Mouse (Mus musculus) heart, postnatal 0 days (tissue): ENCODE results near the gene Tcp1. TPM values are rescaled to one million over a fixed set of nuclear protein-coding genes. Genes with fewer than 3 reads are reported as not detected.
"Not testable (repeated sequence)": the region's sequence is repeated elsewhere in the genome, so short reads cannot be mapped to it uniquely, and the experiment has no call there.

ENCODE experiments used
- ATAC-seq: fragments of 200-750 bp; cut with Nextera tagmentation; 2 replicates; pipeline ENCODE4 v1.8.0; 2017; ENCODE audit warnings: low read depth, moderate number of reproducible peaks, moderate library complexity; ENCODE audit not compliant: insufficient read depth
- DNase-seq: peaks from one replicate; pipeline ENCODE4 v3.0.0-alpha.2; 2016; ENCODE audit warnings: low spot score
- H3K27ac ChIP-seq: fragments of 300-500 bp; sonication (generic); 2 replicates; pipeline ENCODE4 v1.5.1; 2014; ENCODE audit warnings: low read depth, mild to moderate bottlenecking
- H3K27me3 ChIP-seq: fragments of 300-500 bp; sonication (generic); 2 replicates; pipeline ENCODE4 v1.6.1; 2014; ENCODE audit warnings: low read length, mixed read lengths; ENCODE audit not compliant: control insufficient read depth, insufficient read depth
- H3K36me3 ChIP-seq: fragments of 300-500 bp; sonication (generic); replicated peaks from 2 replicates; pipeline ENCODE4 v1.6.1; 2014; ENCODE audit warnings: low read length, mixed read lengths; ENCODE audit not compliant: control insufficient read depth, insufficient read depth
- H3K4me1 ChIP-seq: fragments of 300-500 bp; sonication (generic); 2 replicates; pipeline ENCODE4 v1.6.1; 2014; ENCODE audit warnings: antibody characterized with exemption; ENCODE audit not compliant: control insufficient read depth, insufficient read depth
- H3K4me2 ChIP-seq: fragments of 300-500 bp; sonication (generic); 2 replicates; pipeline ENCODE4 v1.6.1; 2014; ENCODE audit warnings: low read depth, mild to moderate bottlenecking, low read length, moderate library complexity
- H3K4me3 ChIP-seq: fragments of 300-500 bp; sonication (generic); 2 replicates; pipeline ENCODE4 v1.5.1; 2014; ENCODE audit warnings: low read depth, low read length
- H3K9ac ChIP-seq: fragments of 300-500 bp; sonication (generic); replicated peaks from 2 replicates; pipeline ENCODE4 v1.6.1; 2014; ENCODE audit warnings: low read depth, low read length, mixed read lengths
- H3K9me3 ChIP-seq: fragments of 300-500 bp; sonication (generic); replicated peaks from 2 replicates; pipeline ENCODE4 v1.6.1; 2016; ENCODE audit warnings: low read length; ENCODE audit not compliant: control insufficient read depth
- CTCF ChIP-seq: IDR thresholded peaks from 2 replicates; pipeline ENCODE4 v1.5.1; 2016; ENCODE audit warnings: antibody characterized with exemption, control low read depth, low read depth
- EP300 ChIP-seq: IDR thresholded peaks from 2 replicates; pipeline ENCODE4 v1.6.1; 2016; ENCODE audit warnings: antibody characterized with exemption, low read depth
- WGBS: fragments of 180-500 bp; shearing (Covaris S2); extraction: QIAGEN DNeasy Blood & Tissue Kit; methylation state at CpG from one replicate; pipeline ENCODE4 v1.1.7; 2014; 5-methylcytosine and 5-hydroxymethylcytosine counted together
- polyA plus RNA-seq: library from polyadenylated mRNA; unstranded; fragments of >200 nt; fragmentation: Nextera tagmentation; extraction: Ambion mirVana; gene quantifications from 2 replicates; pipeline ENCODE4 v1.2.1, GENCODE M21; 2015
- total RNA-seq: library from RNA; depleted of rRNA; stranded (reverse); fragments of >200 nt; gene quantifications from 2 replicates; pipeline ENCODE4 v1.2.3, GENCODE M21; 2014; ENCODE audit warnings: low replicate concordance

The Tcp1 gene
- total and polyA plus RNA-seq, 2 experiments from 2014 or later, result 252 to 330 TPM

GRCm38 (mm10) chr17:12935719-12936118 is 20.2 kb downstream of the Tcp1 start:
- H3K27ac ChIP-seq, result no peak overlapping the region

GRCm38 (mm10) chr17:12937412-12937970 is 22.0 kb downstream of the Tcp1 start:
- H3K4me1 ChIP-seq, result no peaks in the 10 kb centered on the region
- no peaks in the 10 kb centered on the region for H3K9me3 ChIP-seq
- no peak overlapping the region for H3K27ac ChIP-seq
- H3K4me2 ChIP-seq, result no peak overlapping the region
- no peak overlapping the region for H3K4me3 ChIP-seq
- H3K9ac ChIP-seq, result no peak overlapping the region
- H3K36me3 ChIP-seq, result no peaks in the 10 kb centered on the region
- DNase-seq (no peak), ATAC-seq (no peak)
- WGBS, result 68% methylated on average over 2 of the region's 2 CpGs
- TF ChIP-seq EP300 (no peak), CTCF (no peak)
- H3K27me3 ChIP-seq, result no peaks in the 10 kb centered on the region

More at GRCm38 (mm10) chr17:12935719-12936118, 20.2 kb downstream of the Tcp1 start:
- Histone ChIP-seq H3K9ac (no peak overlapping the region), H3K4me3 (no peak overlapping the region), H3K36me3 (no peaks in the 10 kb centered on the region), H3K27me3 (no peaks in the 10 kb centered on the region), H3K4me1 (no peaks in the 10 kb centered on the region), H3K4me2 (no peak overlapping the region), H3K9me3 (no peaks in the 10 kb centered on the region)
- DNase-seq, result no peak
- no peak for TF ChIP-seq CTCF
- TF ChIP-seq EP300, result no peak
- 61% methylated on average over 4 of the region's 4 CpGs for WGBS
- no peak for ATAC-seq

GRCm38 (mm10) chr17:12938077-12938476 is 22.6 kb downstream of the Tcp1 start:
- H3K36me3 ChIP-seq, result no peaks in the 10 kb centered on the region
- H3K4me1 ChIP-seq, result no peaks in the 10 kb centered on the region
- H3K27ac ChIP-seq, result no peak overlapping the region
- H3K27me3 ChIP-seq, result no peaks in the 10 kb centered on the region
- H3K9ac ChIP-seq, result no peak overlapping the region
- 56% methylated on average over 2 of the region's 2 CpGs for WGBS
- no peaks in the 10 kb centered on the region for H3K9me3 ChIP-seq
- ATAC-seq (no peak), DNase-seq (no peak)
- TF ChIP-seq EP300, result no peak
- no peak for TF ChIP-seq CTCF
- no peak overlapping the region for H3K4me3 ChIP-seq
- H3K4me2 ChIP-seq, result no peak overlapping the region

- H3K9ac ChIP-seq, result 0 out of 2 replicates have a peak overlapping the region, but pooled peaks have one; percentile 1
- 0 out of 2 replicates have a peak, but pooled peaks have one; percentile 6 for ATAC-seq
- not testable (repeated sequence) for H3K36me3 ChIP-seq
These were observed 24.1 kb downstream of the Tcp1 start for GRCm38 (mm10) chr17:12939377-12940148.

GRCm38 (mm10) chr17:12940151-12940805 is 24.8 kb downstream of the Tcp1 start, which contains the start of gene Acat3:
Gene Acat3, minus strand, starts transcription at chr17:12940600.
- TF ChIP-seq CTCF (no peak), EP300 (no peak)
- no peak within 1 kb of the TSS for H3K27ac ChIP-seq
- H3K9ac ChIP-seq, result 0 out of 2 replicates have a peak within 1 kb of the TSS, but pooled peaks have one; percentile 1
- no peaks in the 10 kb centered on the region for H3K9me3 ChIP-seq
- no peaks in the 10 kb centered on the region for H3K27me3 ChIP-seq
- WGBS, result 12% methylated on average over 27 of the region's 27 CpGs
- ATAC-seq, result peak; percentile 36
- no peak for DNase-seq
- H3K4me3 ChIP-seq, result peak within 1 kb of the TSS; percentile 38
- H3K36me3 ChIP-seq, result no peaks in the 10 kb centered on the region
- peak within 1 kb of the TSS; percentile 63 for H3K4me2 ChIP-seq
- H3K4me1 ChIP-seq, result no peaks in the 10 kb centered on the region

More at GRCm38 (mm10) chr17:12939377-12940148, 24.1 kb downstream of the Tcp1 start:
- Histone ChIP-seq H3K4me3 (peak overlapping the region; percentile 38; the same call in 1 of the 2 replicates), H3K4me2 (peak overlapping the region; percentile 63)
- not testable (repeated sequence) for H3K27ac ChIP-seq, DNase-seq, H3K4me1 ChIP-seq, H3K27me3 ChIP-seq, H3K9me3 ChIP-seq
- 44% methylated on average over 2 of the region's 12 CpGs for WGBS
